Mouse (Mus musculus) gastrocnemius, postnatal 14 days (tissue): ENCODE data around the gene Ttc9b. TPM values are rescaled to one million over a fixed set of nuclear protein-coding genes. Genes with fewer than 3 reads are reported as not detected.

Experiments
- DNase-seq: peaks from one replicate; pipeline ENCODE4 v3.0.0; 2021; ENCODE audit warnings: mixed read lengths
- intact Hi-C: fragments of 180-260 bp; cut with DNase I; formaldehyde crosslinking; loops from one replicate; pipeline ENCODE4 v1.15.1; 2025; ENCODE audit warnings: low total_unique reads
- total RNA-seq, 2 experiments: library from RNA; stranded (reverse); gene quantifications; 2 replicates each; pipeline ENCODE4 v1.2.3; 2021

The Ttc9b gene
- total RNA-seq, 2 experiments from 2014 or later = not detected

DNA sequence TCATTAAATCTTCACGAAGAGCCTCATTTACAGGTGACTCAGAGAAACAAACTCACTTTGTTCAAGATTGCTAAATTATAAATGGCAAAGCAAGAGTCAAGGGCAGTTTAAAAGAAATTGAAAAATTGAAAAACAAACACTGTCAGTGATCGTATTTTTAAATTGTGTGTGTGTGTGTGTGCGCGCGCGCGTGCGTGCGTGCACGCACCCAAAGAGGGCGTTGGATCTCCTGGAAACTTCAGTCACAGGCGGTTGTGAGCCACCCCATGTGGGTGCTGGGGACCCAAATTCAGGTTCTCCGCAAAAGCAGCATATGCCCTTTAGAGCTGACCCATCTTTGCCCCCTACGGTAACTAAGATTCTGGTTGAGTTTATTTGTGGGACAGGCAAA, 21.5 kb downstream of the Ttc9b start:
- no peak for DNase-seq
- intact Hi-C loops = no loop called here

DNA sequence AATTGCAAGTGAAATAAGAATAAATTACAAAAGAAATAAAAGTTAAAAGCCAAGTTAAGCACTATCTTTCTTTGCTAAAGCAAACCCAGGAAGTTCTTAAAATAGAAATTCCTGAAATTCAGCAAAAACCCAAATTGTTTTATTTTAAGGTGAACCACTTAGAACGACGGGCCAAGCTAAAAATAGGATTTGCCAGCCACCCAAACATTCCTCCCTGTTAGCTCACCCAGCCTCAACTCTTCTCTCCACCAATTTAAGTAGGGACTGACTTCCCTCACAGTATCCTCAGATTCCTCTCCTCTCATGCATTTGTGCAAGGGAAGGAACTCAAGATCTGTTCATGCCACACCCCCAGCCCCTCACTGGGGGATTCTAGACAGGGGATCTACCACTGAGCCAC, 29.5 kb downstream of the Ttc9b start:
- intact Hi-C loops = no loop called here
- no peak for DNase-seq

GRCm38 (mm10) chr7:27685220-27685619, 31.5 kb downstream of the Ttc9b start:
- intact Hi-C loops = no loop called here
- DNase-seq = no peak

- no peak for DNase-seq
- intact Hi-C loops = no loop called here
Observed at GRCm38 (mm10) chr7:27685681-27686080, 32.0 kb downstream of the Ttc9b start.

DNA sequence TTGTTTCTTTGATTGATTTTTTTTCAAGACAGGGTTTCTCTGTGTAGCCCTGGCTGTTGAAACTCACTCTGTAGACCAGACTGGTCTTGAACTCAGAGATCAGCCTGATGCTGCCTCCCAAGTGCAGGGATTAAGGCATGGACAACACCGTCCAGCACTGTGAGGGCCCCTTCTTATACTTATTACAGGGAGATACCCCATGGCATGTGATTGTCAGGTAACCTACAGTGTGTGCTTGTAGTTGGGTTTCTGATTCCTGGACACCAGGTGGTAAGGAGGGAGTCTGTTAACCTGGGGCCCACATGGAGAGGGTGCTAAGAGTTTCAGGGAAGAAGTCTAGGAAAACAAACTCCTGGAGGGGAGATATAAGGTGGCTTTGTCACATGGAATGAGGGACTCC, 33.3 kb downstream of the Ttc9b start:
- intact Hi-C loops = no loop called here
- no peak for DNase-seq

GRCm38 (mm10) chr7:27687836-27688235, 34.1 kb downstream of the Ttc9b start:
- DNase-seq = no peak
- intact Hi-C loops = no loop called here

DNA sequence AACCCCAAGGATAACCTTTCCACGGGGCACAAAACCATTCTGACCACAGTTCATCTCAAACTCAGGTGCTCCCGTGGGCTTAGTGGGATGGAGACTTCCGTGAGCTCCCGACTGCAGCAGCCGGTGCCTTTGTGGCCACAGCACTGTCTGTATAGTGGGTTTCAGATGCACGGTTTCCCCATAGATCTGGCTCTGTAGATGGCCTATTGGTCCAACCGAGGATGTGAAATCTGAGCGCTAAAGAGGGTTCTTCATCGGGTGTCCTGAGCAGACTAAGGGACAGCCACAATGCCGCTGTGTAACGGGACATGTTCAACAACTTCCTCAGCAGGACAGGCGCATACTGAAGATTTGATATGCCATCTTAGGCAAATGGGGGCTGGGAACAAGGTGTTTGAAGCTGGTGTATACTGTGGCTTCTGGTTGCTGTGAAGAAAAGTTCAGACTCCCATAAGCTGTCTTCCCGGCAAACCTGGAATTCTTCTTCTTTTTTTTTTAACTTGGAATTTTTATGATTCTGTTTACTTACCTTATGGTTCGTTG, 34.6 kb downstream of the Ttc9b start:
- no peak for DNase-seq
- intact Hi-C loops = no loop called here

- intact Hi-C loops = no loop called here
- peak; percentile 88 for DNase-seq
Observed at GRCm38 (mm10) chr7:27688815-27689612, 35.3 kb downstream of the Ttc9b start, which contains the start of gene Zfp607b. Zfp607b (plus strand) TSS chr7:27689340.

GRCm38 (mm10) chr7:27691076-27691475, 37.4 kb downstream of the Ttc9b start:
- intact Hi-C loops = no loop called here

GRCm38 (mm10) chr7:27696711-27697110, 43.0 kb downstream of the Ttc9b start:
- intact Hi-C loops = no loop called here
- DNase-seq = no peak

More at GRCm38 (mm10) chr7:27691076-27691475, 37.4 kb downstream of the Ttc9b start:
- no peak for DNase-seq

Other genes starting within 250 kb of the Ttc9b start
- gene Sptbn4, start 206.2 kb upstream of the Ttc9b start, total RNA-seq = under 1 TPM; 0.04 to 0.06 TPM
- 10 to 100 TPM; 11.8 to 15.9 TPM for gene Blvrb, start 205.9 kb upstream of the Ttc9b start, total RNA-seq
- 10 to 100 TPM in 1 of 2 experiments, 1 to 10 TPM in 1; 9.0 to 10.0 TPM for gene Sertad3, start 180.1 kb upstream of the Ttc9b start, total RNA-seq
- 10 to 100 TPM in 1 of 2 experiments, 1 to 10 TPM in 1; 8.7 to 10.1 TPM for gene Sertad1, start 167.0 kb upstream of the Ttc9b start, total RNA-seq
- gene Prx, start 154.6 kb upstream of the Ttc9b start, total RNA-seq = 10 to 100 TPM; 11.2 to 48.8 TPM
- under 1 TPM; 0.16 to 0.22 TPM for gene Hipk4, start 130.6 kb upstream of the Ttc9b start, total RNA-seq
- gene Pld3, start 100.7 kb upstream of the Ttc9b start, total RNA-seq = 10 to 100 TPM; 23.1 to 27.8 TPM
- 100 to 1,000 TPM; 103 to 114 TPM for gene 2310022A10Rik, start 100.7 kb upstream of the Ttc9b start, total RNA-seq
- gene Akt2, start 62.4 kb upstream of the Ttc9b start, total RNA-seq = 100 to 1,000 TPM; 109 to 114 TPM
- gene Map3k10, start 20.7 kb downstream of the Ttc9b start, total RNA-seq = 10 to 100 TPM; 15.9 to 16.6 TPM
- 1 to 10 TPM in 1 of 2 experiments, under 1 TPM in 1; 0.84 to 1.2 TPM for gene Zfp607b, start 35.4 kb downstream of the Ttc9b start, total RNA-seq
- 1 to 10 TPM; 5.6 to 6.2 TPM for gene Zfp60, start 77.5 kb downstream of the Ttc9b start, total RNA-seq
- gene Zfp626, start 153.3 kb downstream of the Ttc9b start, total RNA-seq = 1 to 10 TPM; 3.0 TPM
- gene Zfp59, start 184.7 kb downstream of the Ttc9b start, total RNA-seq = 1 to 10 TPM; 1.5 to 1.8 TPM
- 1 to 10 TPM; 1.7 to 2.0 TPM for gene Zfp607a, start 203.6 kb downstream of the Ttc9b start, total RNA-seq